Mouse (Mus musculus) spleen, postnatal 10 days (tissue): ENCODE results near the gene Zbtb7a.

Experiments
- DNase-seq, 2 experiments: peaks; one replicate each; pipeline ENCODE4 v3.0.0; 2021 to 2022; ENCODE audit warnings: low spot score in 2 of 2

Gene Zbtb7a

GRCm38 (mm10) chr10:81190236-81190911, 55.4 kb downstream of the Zbtb7a start:
- DNase-seq: peak in 1 of 2 experiments; percentile 58

GRCm38 (mm10) chr10:81190912-81191321, 55.9 kb downstream of the Zbtb7a start:
- DNase-seq: no peak

GRCm38 (mm10) chr10:81191342-81191982, 56.4 kb downstream of the Zbtb7a start:
- no peak for DNase-seq

- peak; percentile 73 to 85 for DNase-seq
Observed at GRCm38 (mm10) chr10:81192270-81192967, 57.4 kb downstream of the Zbtb7a start.

- DNase-seq: no peak
Observed at GRCm38 (mm10) chr10:81192968-81193501, 58.0 kb downstream of the Zbtb7a start.

GRCm38 (mm10) chr10:81193991-81194774, 59.2 kb downstream of the Zbtb7a start:
- peak in 1 of 2 experiments; percentile 64 for DNase-seq

- no peak for DNase-seq
Observed at GRCm38 (mm10) chr10:81195300-81195699, 60.3 kb downstream of the Zbtb7a start.

- DNase-seq: no peak
Observed at GRCm38 (mm10) chr10:81196470-81197065, 61.5 kb downstream of the Zbtb7a start.

GRCm38 (mm10) chr10:81197305-81197704, 62.3 kb downstream of the Zbtb7a start:
- no peak for DNase-seq

- peak; percentile 54 to 77 for DNase-seq
Observed at GRCm38 (mm10) chr10:81198230-81198629, 63.2 kb downstream of the Zbtb7a start.

GRCm38 (mm10) chr10:81198990-81199389, 64.0 kb downstream of the Zbtb7a start:
- DNase-seq: no peak

GRCm38 (mm10) chr10:81200141-81200540, 65.1 kb downstream of the Zbtb7a start:
- no peak for DNase-seq

- DNase-seq: no peak
Observed at GRCm38 (mm10) chr10:81200605-81201287, 65.7 kb downstream of the Zbtb7a start.

- no peak for DNase-seq
Observed at GRCm38 (mm10) chr10:81201807-81202758, 67.1 kb downstream of the Zbtb7a start, which contains the start of gene Nmrk2. Gene Nmrk2, minus strand, starts transcription at chr10:81202051.
